Mouse (Mus musculus): Measurements from ENCODE around the gene Cpeb2.

DNA sequence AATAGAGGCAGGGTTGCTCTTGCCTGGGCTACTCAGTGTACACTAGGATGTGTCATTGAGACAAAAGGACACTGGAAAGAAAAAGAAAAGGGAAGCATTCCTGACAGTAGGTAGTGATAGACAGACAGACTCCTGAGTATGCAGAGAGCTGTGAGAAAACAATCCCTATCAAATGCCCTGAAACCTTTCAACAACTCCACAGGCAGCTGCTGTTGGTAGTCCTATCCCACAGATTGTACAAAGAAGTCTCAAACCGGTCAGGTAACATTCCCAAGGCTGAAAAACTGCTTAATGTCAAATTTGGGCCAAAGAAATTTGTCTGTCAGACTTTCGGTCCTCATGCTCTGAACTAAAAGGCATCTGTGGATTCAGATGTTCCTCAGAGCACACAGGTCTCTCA, 66.0 kb downstream of the Cpeb2 start:
- no peak for TF ChIP-seq POLR2A (IDR thresholded peaks at IDR 0.05; ENCODE audit: borderline replicate concordance, control insufficient read depth, low read depth, low read length)
- no peak for TF ChIP-seq CTCF (IDR thresholded peaks at IDR 0.05; ENCODE audit: control insufficient read depth, insufficient read depth, low read length)
